Mouse (Mus musculus) adrenal gland (tissue): ENCODE results near the gene D7Ertd443e.

ENCODE experiments used
- intact Hi-C: fragments of 180-260 bp; cut with DNase I; formaldehyde crosslinking; loops from one replicate; pipeline ENCODE4 v1.15.1; 2025
- long read RNA-seq, 2 experiments: library from polyadenylated mRNA; unstranded; transcript quantifications; one replicate each; pipeline ENCODE4 v2.0.0; 2020; ENCODE audit warnings: borderline replicate concordance in 1 of 2; ENCODE audit not compliant: insufficient replicate concordance in 1 of 2

D7Ertd443e gene
- long read RNA-seq, experiment 1, partial matches to known transcripts = 0 of 1 reads
- long read RNA-seq, experiment 1, other reads (novel, unspliced or antisense) = 1 of 1 reads
- long read RNA-seq, experiment 2, partial matches to known transcripts = 1 of 3 reads
- long read RNA-seq, experiment 2, other reads (novel, unspliced or antisense) = 2 of 3 reads

- intact Hi-C loops = no loop called here
Observed at GRCm38 (mm10) chr7:134385561-134385960, at the start of gene D7Ertd443e. TSS of gene D7Ertd443e (minus strand) at chr7:134385661.

DNA sequence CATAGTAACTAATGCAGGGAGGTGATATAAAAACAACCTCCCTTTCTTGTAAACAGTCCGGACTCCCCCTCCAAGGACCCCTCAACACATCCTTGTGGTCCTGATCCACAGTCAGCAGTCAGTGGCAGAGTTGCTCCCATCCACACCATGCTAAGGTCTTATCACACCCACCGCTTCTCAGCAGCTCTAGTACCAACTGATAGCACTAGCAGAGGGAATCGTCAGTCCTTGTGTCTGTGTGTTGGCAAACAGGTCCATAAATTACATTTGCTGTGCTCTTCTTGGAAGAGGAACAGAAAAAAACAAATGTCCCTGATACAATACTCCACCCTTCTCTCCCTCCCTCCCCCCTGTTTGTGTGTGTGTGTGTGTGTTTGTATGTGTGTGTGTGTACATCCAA is 46.2 kb upstream of the D7Ertd443e start:
- intact Hi-C loops = no loop called here

GRCm38 (mm10) chr7:134428676-134429075 is 43.2 kb upstream of the D7Ertd443e start:
- intact Hi-C loops = no loop called here

DNA sequence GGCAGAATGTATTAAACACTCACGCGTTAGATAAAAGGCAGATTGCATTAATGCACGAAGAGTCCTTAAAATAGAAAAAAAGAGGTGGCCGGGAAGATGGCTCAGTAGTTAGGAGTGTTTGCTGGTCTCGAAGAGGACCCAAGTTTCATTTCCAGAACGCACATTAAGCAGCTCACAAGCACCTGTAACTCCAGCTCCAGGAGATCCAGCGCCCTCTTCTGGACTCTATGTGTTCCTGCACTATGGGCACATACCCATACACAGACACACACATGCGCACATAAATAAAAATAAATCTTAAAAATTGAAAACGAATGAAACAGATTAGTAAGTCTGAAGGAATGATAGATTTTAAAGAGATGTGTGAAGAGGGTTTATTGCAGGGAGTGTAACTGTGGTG is 29.6 kb upstream of the D7Ertd443e start:
- intact Hi-C loops = no loop called here

GRCm38 (mm10) chr7:134414005-134414690 is 28.7 kb upstream of the D7Ertd443e start:
- intact Hi-C loops = loop anchor here (5.0 kb wide), 1 partner anchor 153 kb away; no protein-coding TSS in a partner anchor

DNA sequence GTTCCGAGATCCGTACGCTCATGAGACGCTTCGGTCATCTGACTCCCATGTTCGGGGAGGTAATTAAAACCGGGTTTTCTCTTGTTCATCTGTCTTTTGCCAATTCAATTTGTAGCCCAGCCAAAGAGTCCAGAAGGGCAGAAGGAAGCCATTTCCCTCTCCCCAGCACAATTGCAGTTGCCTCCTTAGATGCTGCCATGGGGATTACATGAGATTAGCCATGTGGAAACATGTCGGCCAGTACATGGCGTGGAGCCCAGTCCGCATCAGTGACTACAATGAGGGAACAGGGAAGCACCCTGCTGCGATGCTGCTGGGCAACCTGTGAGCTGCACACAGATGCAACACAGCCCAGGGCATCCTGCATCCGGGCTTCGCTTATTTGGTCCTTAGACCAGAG is 23.2 kb upstream of the D7Ertd443e start:
- intact Hi-C loops = no loop called here

GRCm38 (mm10) chr7:134400746-134401145 is 15.3 kb upstream of the D7Ertd443e start:
- intact Hi-C loops = no loop called here

GRCm38 (mm10) chr7:134396769-134397168 is 11.3 kb upstream of the D7Ertd443e start:
- intact Hi-C loops = no loop called here

DNA sequence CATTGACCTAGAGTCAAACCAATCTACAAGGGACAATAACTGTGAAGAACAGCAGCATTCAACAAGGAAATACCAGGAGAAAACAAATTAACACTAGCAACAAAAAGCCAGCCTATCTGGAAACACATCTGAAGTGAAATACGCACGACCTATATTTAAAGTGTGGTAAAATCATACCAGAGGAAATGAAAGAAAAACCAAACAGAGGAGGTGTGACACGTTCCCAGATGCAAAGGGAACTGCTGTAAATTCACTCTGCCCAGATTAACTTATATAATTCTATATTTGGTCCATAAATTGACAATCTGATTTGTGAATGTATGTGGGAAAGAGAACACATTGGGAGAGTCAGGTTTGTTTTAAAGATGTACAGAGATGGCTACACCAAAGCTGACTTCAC is 2.7 kb downstream of the D7Ertd443e start:
- intact Hi-C loops = no loop called here

- intact Hi-C loops = no loop called here
Observed at GRCm38 (mm10) chr7:134381407-134381861, 4.0 kb downstream of the D7Ertd443e start.

DNA sequence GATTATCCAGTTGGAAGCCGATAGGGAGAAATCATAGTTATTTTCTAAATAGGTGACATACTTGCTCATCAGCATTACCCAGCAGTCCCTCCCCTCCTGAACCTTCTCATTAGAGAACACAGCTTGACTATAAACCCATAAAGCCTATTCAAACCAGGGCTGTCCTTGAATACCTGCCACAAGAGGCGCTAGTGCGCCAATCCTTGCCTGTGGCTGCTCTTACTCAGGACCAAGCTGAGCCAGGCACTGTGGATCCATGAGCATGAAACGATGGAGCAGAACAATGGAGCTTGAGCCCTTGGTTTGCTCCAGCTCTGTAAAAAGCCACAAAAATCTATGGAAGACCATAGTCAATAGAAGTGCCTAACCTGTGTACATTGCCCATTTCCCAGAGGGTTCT is 7.2 kb downstream of the D7Ertd443e start:
- intact Hi-C loops = no loop called here

- intact Hi-C loops = no loop called here
Observed at GRCm38 (mm10) chr7:134376786-134377185, 8.7 kb downstream of the D7Ertd443e start.

GRCm38 (mm10) chr7:134372276-134372675 is 13.2 kb downstream of the D7Ertd443e start:
- intact Hi-C loops = no loop called here

DNA sequence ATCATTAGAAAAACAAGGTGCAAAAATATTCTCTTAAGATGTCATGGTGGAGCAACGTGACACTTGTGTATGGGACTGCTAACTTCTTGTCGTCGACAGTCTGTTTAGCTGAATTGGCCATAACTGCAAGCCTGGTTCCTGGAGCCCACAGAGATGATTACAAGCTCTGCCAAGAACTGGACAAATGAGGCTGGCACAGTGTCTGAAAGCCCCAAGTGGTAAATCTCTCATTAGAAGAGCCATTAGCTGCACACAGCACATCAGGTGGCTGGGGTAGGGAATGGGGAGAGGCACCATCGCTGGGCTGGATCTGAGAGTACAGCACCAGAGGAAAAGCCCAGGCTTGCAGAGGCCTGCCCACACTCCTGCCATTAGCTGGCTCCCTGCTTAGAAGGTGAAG is 16.2 kb downstream of the D7Ertd443e start:
- intact Hi-C loops = no loop called here

DNA sequence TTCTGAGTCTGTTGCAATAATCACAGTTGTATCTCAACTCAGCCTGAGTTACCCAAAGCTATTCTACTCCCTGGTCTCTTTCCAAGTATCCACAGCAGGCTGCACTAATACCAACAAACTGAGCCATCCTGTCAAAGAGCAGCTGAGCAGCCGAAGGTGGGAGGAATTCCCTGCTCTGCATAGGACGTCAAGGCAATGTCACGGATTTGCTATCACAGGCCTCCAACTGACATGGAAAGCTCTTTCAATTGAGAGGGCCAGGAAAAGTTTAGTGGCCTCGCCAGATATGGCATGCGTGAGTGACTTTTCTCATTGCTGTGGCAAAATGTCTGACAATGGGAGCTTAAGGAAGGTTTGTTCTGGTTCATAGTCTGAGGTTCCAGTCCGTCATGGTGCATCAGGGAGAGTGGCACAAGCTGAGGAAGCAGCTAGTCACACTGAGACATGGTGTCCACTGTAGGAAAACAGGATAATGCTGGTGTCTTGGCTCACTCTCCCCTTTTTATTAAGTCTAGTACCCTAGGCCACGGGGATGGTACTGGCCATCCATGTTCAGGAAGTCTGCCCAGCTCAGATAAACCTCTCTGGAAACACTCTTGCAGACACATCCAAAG is 23.1 kb downstream of the D7Ertd443e start:
- intact Hi-C loops = no loop called here

DNA sequence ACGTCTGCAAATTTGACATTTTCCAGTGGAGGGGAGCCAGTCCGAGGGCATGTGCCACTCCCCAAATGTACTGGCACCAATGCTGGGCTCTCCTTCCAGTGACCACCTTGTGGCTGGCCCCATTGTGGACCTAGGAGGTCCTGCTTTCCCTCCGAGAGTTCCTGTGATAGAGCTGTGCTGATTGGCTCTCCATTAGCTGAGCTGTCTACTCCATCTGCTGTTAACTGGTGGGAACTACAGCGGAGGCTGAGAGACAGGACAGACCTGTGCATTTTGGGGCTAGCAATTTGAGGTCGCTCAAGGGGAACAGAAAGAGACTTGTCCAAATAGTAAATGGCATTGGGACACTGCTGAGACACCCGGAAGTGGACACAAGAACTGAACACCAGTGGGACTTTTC is 36.6 kb downstream of the D7Ertd443e start:
- intact Hi-C loops = loop anchor here (1.0 to 5.0 kb wide), 4 partner anchors 87 to 493 kb away; no protein-coding TSS in a partner anchor

DNA sequence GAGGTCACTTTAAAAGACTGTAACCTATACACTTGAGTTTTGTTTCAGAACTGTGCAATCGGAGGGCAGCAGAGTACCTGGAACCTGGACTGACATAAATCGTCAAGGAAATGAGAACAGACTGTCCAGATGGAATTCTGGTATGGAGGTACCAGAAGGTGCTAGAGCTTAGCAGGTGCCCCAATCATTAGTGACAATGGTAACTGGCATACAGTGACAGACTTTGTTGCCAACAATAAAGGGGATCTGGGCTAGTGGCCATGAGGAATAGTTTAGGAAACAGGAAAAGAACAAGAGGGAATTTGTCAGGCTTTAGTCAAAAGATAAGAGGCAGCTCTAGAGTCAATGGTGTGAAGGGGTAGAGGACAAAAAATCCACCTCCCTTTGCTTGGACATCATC is 43.3 kb downstream of the D7Ertd443e start:
- intact Hi-C loops = no loop called here

DNA sequence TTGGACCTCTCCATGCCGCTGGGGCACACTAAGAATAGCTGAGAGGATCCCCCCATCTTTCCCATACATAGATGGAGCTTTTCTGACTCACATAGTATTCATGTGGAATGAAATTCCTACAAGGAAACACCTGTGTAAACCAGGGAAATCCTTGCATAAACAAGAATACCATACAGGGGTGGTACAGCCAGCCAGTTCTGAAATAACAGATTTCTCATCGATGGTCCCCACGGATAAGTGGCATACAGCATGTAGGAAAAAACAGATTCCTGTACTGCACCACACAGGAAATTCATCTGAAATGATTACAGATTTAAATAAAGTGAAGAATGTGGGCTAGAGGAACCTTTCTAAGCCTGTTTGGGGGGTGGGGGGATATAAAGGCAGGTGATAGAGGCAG is 49.5 kb downstream of the D7Ertd443e start:
- intact Hi-C loops = no loop called here

- intact Hi-C loops = no loop called here
Observed at GRCm38 (mm10) chr7:134320979-134321378, 64.5 kb downstream of the D7Ertd443e start.

DNA sequence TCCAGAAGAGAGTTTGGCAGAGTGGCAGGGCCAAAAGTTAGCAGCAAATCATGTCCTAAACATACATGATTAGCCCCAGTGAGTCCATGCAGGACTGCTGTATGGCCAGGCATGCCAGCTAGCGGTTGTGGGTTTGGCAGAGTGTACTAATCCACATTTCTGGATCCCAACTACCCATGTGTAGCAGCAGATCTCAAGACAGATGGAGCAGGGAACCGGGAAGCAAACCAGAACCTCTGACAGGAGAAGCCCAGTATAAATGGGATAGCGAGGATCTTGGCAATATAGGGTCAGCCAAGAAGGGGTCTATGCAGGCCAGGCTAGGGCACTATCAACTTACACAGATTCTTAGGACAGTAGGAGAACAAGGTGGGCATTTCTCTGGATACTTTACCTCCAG is 83.4 kb downstream of the D7Ertd443e start:
- intact Hi-C loops = no loop called here

DNA sequence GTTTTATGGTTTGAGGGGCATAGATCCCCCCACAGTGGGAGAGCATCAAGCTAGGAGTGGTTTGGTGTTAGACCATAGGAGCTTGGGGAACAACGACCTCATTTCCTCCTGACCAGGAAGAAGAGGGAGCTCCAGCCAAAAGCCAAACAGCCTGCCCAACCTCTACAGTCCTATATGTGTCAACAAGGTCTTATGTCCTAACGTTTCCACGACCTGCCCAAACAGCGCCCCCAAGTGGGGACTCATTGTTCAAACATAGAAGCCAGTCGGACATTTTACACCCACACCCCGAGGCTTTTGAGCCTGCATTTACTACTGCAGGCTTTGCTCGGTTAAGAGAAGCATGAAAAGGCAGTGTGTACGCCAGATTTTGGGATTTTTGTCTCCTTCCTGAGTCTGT is 84.2 kb downstream of the D7Ertd443e start:
- intact Hi-C loops = no loop called here

DNA sequence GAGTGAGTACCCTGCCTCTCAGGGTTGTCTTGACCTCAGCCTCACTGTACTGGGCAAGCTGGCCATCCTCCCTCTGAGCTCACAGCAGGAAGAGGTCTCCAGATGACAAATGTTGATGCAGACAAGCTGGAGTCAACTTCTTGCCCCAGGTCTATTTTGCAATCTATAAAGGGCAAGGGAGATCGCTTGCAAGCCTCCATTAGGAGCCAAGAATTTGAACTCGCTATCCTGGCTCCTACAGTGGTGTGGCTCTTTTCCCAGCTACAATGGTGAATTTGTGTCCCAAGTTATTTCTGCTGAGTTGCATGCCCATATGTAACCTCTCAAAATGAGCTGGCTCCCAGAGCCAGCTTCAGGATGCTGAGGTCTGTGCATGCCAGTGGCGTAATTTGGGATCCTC is 92.7 kb downstream of the D7Ertd443e start:
- intact Hi-C loops = no loop called here
